In genomic region chr6:120362124-120362523, GRCm38 (mm10) we compare ENCODE assay signal across 17 mouse cellular contexts.
"Had no signal": no experiment of that assay in that cellular context is flagged by ENCODE, and none has a peak within 500 bp of the region (broad histone marks: within the 10 kb centered on the region; RNA-seq: fewer than 3 reads in every experiment).

No protein-coding gene starts in this region.

- H3K4me3 ChIP-seq: left cerebral cortex, adult 2 months; neural tube, embryonic 12.5 days had no signal

- ATAC-seq: intestine, postnatal 0 days; midbrain, embryonic 15.5 days had no signal

- H3K27ac ChIP-seq: left cerebral cortex, adult 2 months had no signal

- DNase-seq: kidney, adult 2 months; kidney, postnatal 36 days; layer of hippocampus, adult 9-11 months; lung, adult 18-20 months; lung, postnatal 10 days; lung, postnatal 36 days; right cerebral cortex, adult 18-20 months; right cerebral cortex, postnatal 14 days; right cerebral cortex, postnatal 4 days; thymus, postnatal 25 days had no signal

- H3K9ac ChIP-seq: lung, embryonic 15.5 days had no signal

- H3K9me3 ChIP-seq: lung, embryonic 15.5 days; megakaryocyte, embryonic 14.5 days; midbrain, embryonic 15.5 days; neural tube, embryonic 12.5 days; neural tube, embryonic 15.5 days had no signal

- H3K36me3 ChIP-seq: midbrain, embryonic 15.5 days had no signal

- H3K27me3 ChIP-seq: lung, embryonic 15.5 days; megakaryocyte, embryonic 14.5 days; midbrain, embryonic 15.5 days; neural tube, embryonic 12.5 days; neural tube, embryonic 15.5 days had no signal
